Mouse (Mus musculus) thymus, adult 2 months (tissue): ENCODE data around the gene Nacad.

Experiments used
- CTCF ChIP-seq: fragments of 200-500 bp; IDR thresholded peaks from 2 replicates; pipeline ENCODE4 v1.5.1; 2012; ENCODE audit warnings: mild to moderate bottlenecking, control low read depth, low read length, moderate library complexity, borderline replicate concordance; ENCODE audit not compliant: control insufficient read depth, poor library complexity, insufficient read depth; ENCODE audit errors: extremely low read depth
- POLR2A ChIP-seq: fragments of 200-500 bp; IDR thresholded peaks from 2 replicates; pipeline ENCODE4 v1.6.1; 2012; ENCODE audit warnings: mild to moderate bottlenecking, low read length, control low read depth, moderate library complexity; ENCODE audit not compliant: control insufficient read depth, poor library complexity, insufficient read depth; ENCODE audit errors: extremely low read depth

- TF ChIP-seq CTCF (no peak), POLR2A (no peak)
Measured at GRCm38 (mm10) chr11:6654903-6655302, 49.0 kb upstream of the Nacad start.
